In genomic region chr2:129471905-129472304, GRCm38 (mm10) we compare ENCODE assay signal across 8 mouse cellular contexts.
DNase-seq lines count a peak whose midpoint lies in the region.

No protein-coding gene starts in this region.

- peak; percentile 3 for DNase-seq in adrenal gland, postnatal 10 days
- no peak for DNase-seq in adrenal gland, adult 2 months
- DNase-seq in left cerebral cortex, adult 18-20 months (ENCODE audit: low spot score in 2 of 2): peak; percentile 38 to 40
- DNase-seq in left cerebral cortex, adult 8-10 months (ENCODE audit: low spot score in 2 of 2): no peak
- DNase-seq in MN1 (ENCODE audit: low spot score): peak; percentile 11
- DNase-seq in forelimb bud, embryonic 11.5 days (ENCODE audit: low read depth, low spot score): peak; percentile 42
- peak; percentile 11 for DNase-seq in retina, adult 2 months (ENCODE audit: low read depth, low spot score)
- no peak for DNase-seq in ovary, postnatal 10 days (ENCODE audit: low spot score)

Comparison
In these comparisons a context has a peak if more than half of its experiments do, and no peak if none do; other contexts are left out.
1. DNase-seq: peak in adrenal gland, postnatal 10 days (single experiment), left cerebral cortex, adult 18-20 months (2 of 2), MN1 (single experiment), forelimb bud, embryonic 11.5 days (single experiment) and retina, adult 2 months (single experiment); none in adrenal gland, adult 2 months (single experiment), left cerebral cortex, adult 8-10 months (0 of 2) and ovary, postnatal 10 days (single experiment).